Mouse (Mus musculus): ENCODE results near the gene Relb.

DNA sequence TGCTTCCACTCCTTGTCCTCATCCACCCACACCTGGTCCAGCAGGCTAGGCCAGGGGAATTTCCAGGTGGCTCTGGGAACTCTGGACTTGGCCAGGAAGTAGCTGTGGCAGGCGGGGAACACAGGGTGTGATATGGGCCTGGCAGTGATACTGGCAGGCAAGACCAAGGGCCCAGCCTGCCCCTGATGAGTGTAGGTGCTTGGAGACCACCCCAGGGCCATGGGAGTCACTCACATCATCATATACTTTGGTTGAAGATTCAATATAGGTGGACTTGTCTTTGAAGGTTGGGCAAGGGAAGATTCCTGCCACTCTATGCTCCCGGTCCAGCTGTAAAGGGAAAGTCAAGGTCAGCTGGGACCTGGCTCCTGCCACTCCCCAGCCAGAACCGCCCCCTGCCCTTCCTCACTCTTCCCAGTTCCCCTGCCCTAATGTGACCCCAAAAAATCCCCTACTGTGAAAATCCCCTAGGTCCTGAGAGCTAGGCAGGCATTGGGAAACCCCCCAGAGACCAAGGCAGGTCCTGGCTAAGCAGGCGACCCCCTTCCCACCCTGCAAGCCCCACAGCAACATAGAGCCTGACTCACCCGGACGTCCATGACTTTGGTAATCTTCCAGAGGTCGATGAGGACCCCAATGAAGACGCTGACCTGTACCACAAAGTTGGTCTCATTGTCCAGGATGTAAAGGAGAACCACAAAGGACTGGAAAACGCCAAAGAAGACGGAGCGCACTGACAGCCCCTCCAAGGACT is 6.0 kb upstream of the Relb start:
- TF ChIP-seq CTCF (IDR thresholded peaks at IDR 0.05; ENCODE audit: low read depth, low read length) (no peak), GATA1 (IDR thresholded peaks at IDR 0.05; ENCODE audit: borderline replicate concordance, low read length) (no peak), TAL1 (conservative IDR thresholded peaks at IDR 0.05; ENCODE audit: low read depth, low read length) (no peak)

Data from G1E (cell line).